Comparison of ENCODE assay signal across 25 mouse cellular contexts in the genomic region with DNA sequence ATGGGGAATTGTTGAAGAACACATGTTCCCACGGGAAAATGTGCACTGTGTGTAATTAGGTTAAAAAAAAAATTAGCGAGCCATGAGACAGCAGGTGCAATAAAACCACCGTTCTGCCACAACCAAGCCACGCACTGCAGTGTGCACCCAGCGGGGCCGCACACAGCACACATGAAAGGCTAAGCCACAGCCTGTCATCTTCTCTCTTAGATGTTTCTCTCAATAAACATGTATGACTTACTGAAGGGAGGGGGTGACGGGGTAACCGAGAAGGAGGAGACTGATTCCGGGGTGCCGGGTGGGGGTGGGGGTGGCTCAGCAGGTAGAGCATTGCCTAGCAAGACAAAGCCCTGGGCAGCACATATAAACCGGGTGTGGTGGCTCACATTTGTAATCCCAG.
DNase-seq lines count a peak whose midpoint lies in the region; ATAC-seq and TF ChIP-seq lines count a peak whose summit lies in the region.
"Had no signal": no experiment of that assay in that cellular context is flagged by ENCODE, and none has a peak within 500 bp of the region (broad histone marks: within the 10 kb centered on the region; RNA-seq: fewer than 3 reads in every experiment).

No protein-coding gene starts in this region.

- TF ChIP-seq POLR2A in heart, adult 2 months (IDR thresholded peaks at IDR 0.05; ENCODE audit: insufficient read depth, low read depth, low read length): no peak
- no peak for TF ChIP-seq POLR2A in thymus, adult 2 months (IDR thresholded peaks at IDR 0.05; ENCODE audit: control insufficient read depth, extremely low read depth, insufficient read depth, low read length, poor library complexity)

- no peak for TF ChIP-seq CTCF in heart, adult 2 months (IDR thresholded peaks at IDR 0.05)
- no peak for TF ChIP-seq CTCF in thymus, adult 2 months (IDR thresholded peaks at IDR 0.05; ENCODE audit: borderline replicate concordance, control insufficient read depth, extremely low read depth, insufficient read depth, low read length, poor library complexity)
- TF ChIP-seq CTCF in forebrain, postnatal 0 days (IDR thresholded peaks at IDR 0.05; ENCODE audit: low read depth): no peak

- no peak for ATAC-seq in kidney, embryonic 14.5 days (ENCODE audit: low FRiP score, low TSS enrichment)
- no peak for ATAC-seq in forebrain, postnatal 0 days
- ATAC-seq: hindbrain, embryonic 16.5 days; intestine, postnatal 0 days; liver, embryonic 12.5 days had no signal

- H3K27me3 ChIP-seq in heart, adult 2 months (ENCODE audit: control insufficient read depth, insufficient read depth, low read length): no peaks in the 10 kb centered on the region
- H3K27me3 ChIP-seq in thymus, adult 2 months (ENCODE audit: control insufficient read depth, insufficient read depth, low read length): no peaks in the 10 kb centered on the region
- H3K27me3 ChIP-seq in kidney, embryonic 14.5 days (ENCODE audit: control insufficient read depth, insufficient read depth, low read length): no peaks in the 10 kb centered on the region
- no peaks in the 10 kb centered on the region for H3K27me3 ChIP-seq in forebrain, postnatal 0 days (ENCODE audit: insufficient read depth, low read length)
- H3K27me3 ChIP-seq: kidney, embryonic 15.5 days; limb, embryonic 13.5 days; liver, embryonic 12.5 days had no signal

- H3K9ac ChIP-seq in heart, adult 2 months (ENCODE audit: low read depth, low read length): no peak overlapping the region
- H3K9ac ChIP-seq in kidney, embryonic 14.5 days (ENCODE audit: low read depth, low read length): no peak overlapping the region
- H3K9ac ChIP-seq in forebrain, postnatal 0 days: no peak overlapping the region
- H3K9ac ChIP-seq: kidney, embryonic 15.5 days; limb, embryonic 13.5 days; liver, embryonic 12.5 days had no signal

- intact Hi-C loops in heart, adult 2 months (cut with DNase I): no loop called here

- WGBS in heart, adult 2 months: 88% methylated on average over 11 of the region's 11 CpGs
- WGBS in thymus, adult 2 months: 6% methylated on average over 11 of the region's 11 CpGs
- 66% methylated on average over 11 of the region's 11 CpGs for WGBS in kidney, embryonic 14.5 days
- 65% methylated on average over 11 of the region's 11 CpGs for WGBS in forebrain, postnatal 0 days

- no peak for TF ChIP-seq EP300 in heart, adult 2 months (IDR thresholded peaks at IDR 0.05; ENCODE audit: insufficient read depth, low read depth, low read length)

- H3K36me3 ChIP-seq in heart, adult 2 months (ENCODE audit: control insufficient read depth, insufficient read depth, low read length): no peaks in the 10 kb centered on the region
- no peaks in the 10 kb centered on the region for H3K36me3 ChIP-seq in thymus, adult 2 months (ENCODE audit: control insufficient read depth, insufficient read depth, low read length)
- peaks cover 9% of the 10 kb centered on the region; the same call in 1 of the 2 replicates for H3K36me3 ChIP-seq in kidney, embryonic 14.5 days (ENCODE audit: control insufficient read depth, insufficient read depth, low read length)
- peaks cover 4% of the 10 kb centered on the region; the same call in 1 of the 2 replicates for H3K36me3 ChIP-seq in forebrain, postnatal 0 days (ENCODE audit: insufficient read depth)

- DNase-seq in heart, adult 11 months: peak; percentile 86
- no peak for DNase-seq in heart, adult 2 months
- peak; percentile 33 to 54 for DNase-seq in CD8-positive naive resting alpha-beta T cell, adult 2 months (ENCODE audit: low read depth in 2 of 2, low spot score in 2 of 2)
- peak; percentile 76 for DNase-seq in thymus, adult 2 months
- peak; percentile 75 for DNase-seq in thymus, postnatal 4 days
- DNase-seq in forebrain, postnatal 0 days: no peak
- DNase-seq: adrenal gland, postnatal 25 days; cerebellum, adult 9-11 months; gastrocnemius, postnatal 36 days; heart, postnatal 10 days; kidney, postnatal 36 days; layer of hippocampus, adult 9-11 months; lung, adult 18-20 months; lung, postnatal 10 days; retina, postnatal 1 day had no signal

- no peaks in the 10 kb centered on the region for H3K79me2 ChIP-seq in heart, adult 2 months (replicated peaks; ENCODE audit: control insufficient read depth, insufficient read depth, low read length)

- H3K4me3 ChIP-seq in heart, adult 2 months: no peak overlapping the region
- no peak overlapping the region for H3K4me3 ChIP-seq in thymus, adult 2 months (ENCODE audit: control insufficient read depth, insufficient read depth, low read length)
- H3K4me3 ChIP-seq in kidney, embryonic 14.5 days (ENCODE audit: low read length): no peak overlapping the region
- no peak overlapping the region for H3K4me3 ChIP-seq in forebrain, postnatal 0 days (ENCODE audit: low read depth, low read length)
- H3K4me3 ChIP-seq: embryonic facial prominence, embryonic 10.5 days; hindbrain, embryonic 10.5 days; kidney, embryonic 15.5 days; limb, embryonic 13.5 days; liver, embryonic 12.5 days; midbrain, embryonic 10.5 days had no signal

- peaks cover 6% of the 10 kb centered on the region; the same call in 1 of the 2 replicates for H3K9me3 ChIP-seq in kidney, embryonic 14.5 days (ENCODE audit: control insufficient read depth, low read length)
- no peaks in the 10 kb centered on the region for H3K9me3 ChIP-seq in forebrain, postnatal 0 days (ENCODE audit: low read length)
- H3K9me3 ChIP-seq: liver, embryonic 12.5 days had no signal

- no peak overlapping the region for H3K27ac ChIP-seq in heart, adult 2 months
- peak overlapping the region; percentile 3; the same call in 1 of the 2 replicates for H3K27ac ChIP-seq in thymus, adult 2 months (ENCODE audit: control insufficient read depth, insufficient read depth, low read length)
- H3K27ac ChIP-seq in kidney, embryonic 14.5 days (ENCODE audit: low read depth, low read length): no peak overlapping the region
- no peak overlapping the region for H3K27ac ChIP-seq in forebrain, postnatal 0 days (ENCODE audit: low read depth, low read length)
- H3K27ac ChIP-seq: embryonic facial prominence, embryonic 10.5 days; hindbrain, embryonic 10.5 days; kidney, embryonic 15.5 days; limb, embryonic 13.5 days; liver, embryonic 12.5 days; midbrain, embryonic 10.5 days had no signal

- no peaks in the 10 kb centered on the region; the same call in 1 of the 2 replicates for H3K4me1 ChIP-seq in heart, adult 2 months (ENCODE audit: control insufficient read depth, insufficient read depth, low read length)
- peaks cover 42% of the 10 kb centered on the region for H3K4me1 ChIP-seq in thymus, adult 2 months (replicated peaks; ENCODE audit: control insufficient read depth, insufficient read depth, low read length)
- no peaks in the 10 kb centered on the region for H3K4me1 ChIP-seq in kidney, embryonic 14.5 days (ENCODE audit: control insufficient read depth, insufficient read depth, low read length)
- no peaks in the 10 kb centered on the region for H3K4me1 ChIP-seq in forebrain, postnatal 0 days (ENCODE audit: insufficient read depth)
- H3K4me1 ChIP-seq: liver, embryonic 12.5 days had no signal

- no peak overlapping the region for H3K4me2 ChIP-seq in kidney, embryonic 14.5 days (replicated peaks; ENCODE audit: low read depth, low read length)
- no peak overlapping the region for H3K4me2 ChIP-seq in forebrain, postnatal 0 days (ENCODE audit: low read depth)
- H3K4me2 ChIP-seq: heart, embryonic 11.5 days; kidney, embryonic 15.5 days; limb, embryonic 13.5 days; liver, embryonic 12.5 days had no signal

Comparison
In these comparisons a context has a peak if more than half of its experiments do, and no peak if none do; other contexts are left out.
1. DNase-seq: peak in heart, adult 11 months (single experiment), CD8-positive naive resting alpha-beta T cell, adult 2 months (2 of 2), thymus, adult 2 months (single experiment) and thymus, postnatal 4 days (single experiment); none in heart, adult 2 months (0 of 2) and forebrain, postnatal 0 days (single experiment).